Mouse (Mus musculus): ENCODE measurements around the gene Myo18a. TPM values are rescaled to one million over a fixed set of nuclear protein-coding genes. Genes with fewer than 3 reads are reported as not detected.

The Myo18a gene
- total RNA-seq, 2 experiments from 2014 or later = 228 to 270 TPM

GRCm38 (mm10) chr11:77836751-77837150 lies 73.7 kb downstream of the Myo18a start:
- DNase-seq = no peak

- no peak for DNase-seq
Observed at GRCm38 (mm10) chr11:77837856-77838255, 74.8 kb downstream of the Myo18a start.

- DNase-seq = no peak
Observed at GRCm38 (mm10) chr11:77840523-77841245, 77.6 kb downstream of the Myo18a start.

DNA sequence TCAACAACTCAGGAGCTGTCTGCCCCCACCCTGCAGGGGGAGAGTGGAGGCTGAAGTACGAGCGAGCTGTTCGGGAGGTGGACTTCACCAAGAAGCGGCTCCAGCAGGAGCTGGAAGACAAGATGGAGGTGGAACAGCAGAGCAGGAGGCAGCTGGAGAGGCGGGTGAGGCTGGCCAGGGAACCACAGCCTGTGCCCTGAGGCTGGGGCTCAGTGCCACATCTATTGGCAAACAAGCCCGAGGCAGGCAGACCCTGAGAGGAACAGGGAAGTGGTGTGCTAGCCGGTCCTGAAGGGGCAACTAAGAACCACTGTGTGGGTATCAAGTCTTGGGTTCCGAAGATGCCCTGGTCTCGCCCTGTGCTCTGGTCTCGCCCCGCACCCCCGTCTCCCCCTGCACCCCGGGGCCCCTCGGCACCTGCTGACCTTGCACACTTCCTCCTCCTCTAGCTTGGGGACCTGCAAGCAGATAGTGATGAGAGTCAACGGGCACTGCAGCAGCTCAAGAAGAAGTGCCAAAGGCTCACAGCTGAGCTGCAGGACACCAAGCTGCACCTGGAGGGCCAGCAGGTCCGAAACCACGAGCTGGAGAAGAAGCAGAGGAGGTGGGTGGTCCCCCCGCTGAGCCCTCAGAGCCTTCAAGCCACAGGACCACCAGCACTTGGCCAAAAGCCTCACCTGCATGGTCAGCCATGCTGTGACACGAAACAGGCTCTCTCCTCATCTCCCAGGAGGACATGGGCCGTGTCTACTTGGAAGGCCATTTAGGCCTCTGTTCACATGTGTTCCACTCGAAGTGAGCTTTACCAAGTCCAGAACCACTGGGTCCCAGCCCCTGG lies 80.2 kb downstream of the Myo18a start:
- DNase-seq = no peak

- no peak for DNase-seq
Observed at GRCm38 (mm10) chr11:77843906-77844200, 80.8 kb downstream of the Myo18a start.

DNA sequence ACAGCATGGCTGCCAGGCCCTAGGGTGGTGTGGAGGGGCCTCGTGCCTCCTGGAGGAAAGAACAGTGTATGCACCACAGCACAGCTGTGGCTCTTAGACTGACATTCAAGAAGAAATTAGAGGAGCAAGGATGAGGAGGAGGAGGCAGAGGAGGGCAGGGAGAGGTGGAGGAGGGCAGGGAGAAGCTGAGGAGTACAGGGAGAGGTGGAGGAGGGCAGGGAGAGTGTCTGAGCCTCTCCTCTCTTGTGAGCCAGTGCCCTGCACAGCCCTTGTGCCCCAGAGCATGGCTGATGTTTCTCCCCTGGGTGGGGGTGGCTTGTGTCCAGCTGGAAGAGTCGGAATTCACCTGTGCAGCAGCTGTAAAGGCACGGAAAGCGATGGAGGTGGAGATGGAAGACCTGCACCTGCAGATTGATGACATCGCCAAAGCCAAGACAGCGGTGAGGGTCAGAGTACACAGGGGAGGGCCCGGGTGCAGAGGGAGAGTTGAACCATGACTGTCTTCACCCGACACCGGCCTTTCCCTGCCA lies 84.6 kb downstream of the Myo18a start:
- no peak for DNase-seq

- no peak for DNase-seq
Observed at GRCm38 (mm10) chr11:77848131-77848530, 85.1 kb downstream of the Myo18a start.

DNA sequence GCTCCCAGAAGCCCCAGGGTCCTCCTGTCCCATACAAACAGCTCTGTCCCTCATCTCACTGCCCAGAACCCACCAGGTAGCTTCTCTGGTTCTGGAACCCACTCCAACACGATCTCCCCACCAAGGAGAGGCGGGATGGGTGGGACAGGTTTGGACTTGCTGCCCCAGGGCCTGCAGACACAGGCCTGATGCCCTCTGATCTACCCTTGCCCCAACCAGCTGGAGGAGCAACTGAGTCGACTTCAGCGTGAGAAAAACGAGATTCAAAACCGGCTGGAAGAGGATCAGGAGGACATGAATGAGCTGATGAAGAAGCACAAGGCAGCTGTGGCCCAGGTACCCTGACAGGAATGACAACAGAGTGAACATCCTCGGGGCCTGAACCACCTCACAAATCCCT lies 86.1 kb downstream of the Myo18a start:
- no peak for DNase-seq

- DNase-seq = peak; percentile 54 to 69
Observed at GRCm38 (mm10) chr11:77850401-77851244, 87.6 kb downstream of the Myo18a start.

GRCm38 (mm10) chr11:77851483-77852010 lies 88.5 kb downstream of the Myo18a start:
- DNase-seq = no peak

DNA sequence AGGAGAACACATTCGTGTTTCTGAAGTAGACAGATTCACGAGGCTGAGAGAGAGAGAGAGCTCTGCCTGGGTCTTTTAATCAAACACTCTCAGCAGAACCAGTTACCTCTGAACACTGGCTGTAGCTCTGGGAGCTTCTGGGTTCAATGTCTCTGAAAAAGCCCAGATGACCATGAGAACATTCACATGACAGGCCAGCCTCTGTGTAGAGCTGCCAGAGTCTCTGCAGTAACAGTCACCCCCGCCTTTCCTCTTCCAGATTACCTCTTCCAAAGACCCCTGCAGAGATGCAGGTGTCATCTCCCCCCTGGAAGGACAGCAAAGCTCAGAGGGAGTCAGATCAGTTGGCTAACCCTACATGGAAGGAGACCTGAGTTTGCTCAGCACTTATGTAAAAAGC lies 89.1 kb downstream of the Myo18a start:
- no peak for DNase-seq

GRCm38 (mm10) chr11:77852941-77853668 lies 90.1 kb downstream of the Myo18a start:
- DNase-seq = peak in 1 of 2 experiments; percentile 18

DNA sequence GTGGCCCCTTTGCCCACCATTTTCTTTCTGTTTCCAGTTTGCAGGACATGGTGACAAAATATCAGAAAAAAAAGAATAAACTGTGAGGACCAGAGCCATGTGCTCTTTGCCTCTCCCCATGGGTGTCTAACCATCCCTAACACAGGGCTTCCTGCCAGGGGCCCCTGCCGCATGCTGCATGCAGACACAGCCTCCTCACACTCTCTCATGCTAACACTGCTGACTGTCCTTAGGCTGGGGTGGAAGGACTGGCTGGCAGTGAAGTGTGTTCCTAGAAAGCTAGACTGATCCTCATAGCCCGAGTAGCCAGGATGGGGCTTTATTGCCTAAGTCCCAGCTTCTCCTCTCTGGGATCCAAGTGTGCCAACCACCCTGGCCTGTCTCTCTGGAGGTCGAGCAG lies 91.6 kb downstream of the Myo18a start:
- DNase-seq = no peak

DNA sequence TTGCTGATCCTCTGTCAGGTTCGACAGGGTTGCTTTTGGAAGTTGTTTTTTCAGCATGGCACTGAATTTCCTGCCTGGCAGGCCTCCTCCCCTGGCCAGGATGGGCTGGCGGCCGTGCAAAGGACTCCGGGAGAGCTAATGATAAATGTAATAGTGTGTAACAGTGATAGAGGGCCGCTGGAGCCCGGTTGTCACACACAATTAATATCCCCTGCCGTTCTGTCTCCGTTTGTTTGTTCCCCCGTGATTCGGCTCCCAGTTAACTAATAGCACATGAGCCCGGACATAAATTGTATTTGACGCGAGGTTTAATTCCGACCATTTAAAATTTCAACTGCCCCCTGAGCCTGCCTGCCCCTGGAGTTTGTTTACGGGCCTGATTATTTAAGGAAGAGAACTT lies 92.3 kb downstream of the Myo18a start:
- DNase-seq = no peak

GRCm38 (mm10) chr11:77857089-77857488 lies 94.0 kb downstream of the Myo18a start:
- DNase-seq = no peak

GRCm38 (mm10) chr11:77858589-77858988 lies 95.5 kb downstream of the Myo18a start:
- no peak for DNase-seq

DNA sequence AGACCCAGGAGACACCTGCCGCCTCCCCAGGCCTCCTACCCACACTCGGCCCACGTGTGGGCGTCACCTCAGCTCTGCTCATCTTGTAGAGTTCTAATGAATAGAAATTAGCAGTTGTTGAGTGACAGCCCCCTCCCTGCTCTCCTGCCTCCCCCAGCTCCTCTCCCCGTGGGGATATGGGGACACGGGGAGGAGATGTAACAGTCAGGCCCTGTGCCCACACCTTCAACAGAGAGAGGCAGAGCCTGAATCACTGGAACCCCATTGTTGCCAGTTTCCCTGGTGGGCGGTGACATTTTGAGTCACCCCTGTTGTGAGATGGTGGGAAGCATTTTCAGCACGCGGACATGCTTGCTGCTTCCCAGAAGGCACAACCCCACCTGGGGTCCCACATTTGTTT lies 97.9 kb downstream of the Myo18a start:
- DNase-seq = no peak

DNA sequence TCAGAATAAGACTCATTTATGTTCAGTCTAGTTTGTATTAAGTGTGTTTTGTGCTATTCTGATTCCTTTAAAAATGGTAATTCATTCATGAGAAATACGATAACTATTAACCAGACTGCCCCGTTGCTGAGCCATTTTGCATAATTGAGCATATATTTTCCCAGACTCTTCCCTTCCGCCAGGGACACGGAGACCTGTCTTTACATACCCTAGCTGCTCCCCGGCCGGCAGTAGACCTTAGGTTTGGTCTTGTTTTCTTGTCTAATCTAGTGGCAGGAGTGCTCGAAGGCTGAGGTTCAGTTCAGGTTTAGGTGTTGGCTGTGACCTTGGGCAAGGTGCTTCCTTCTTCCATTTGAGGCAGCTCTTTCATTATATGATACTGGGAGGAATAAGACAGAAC lies 99.8 kb downstream of the Myo18a start:
- DNase-seq = no peak

GRCm38 (mm10) chr11:77864771-77865170 lies 101.7 kb downstream of the Myo18a start:
- no peak for DNase-seq

- no peak for DNase-seq
Observed at GRCm38 (mm10) chr11:77867419-77868083, 104.5 kb downstream of the Myo18a start.

GRCm38 (mm10) chr11:77871436-77871835 lies 108.4 kb downstream of the Myo18a start:
- DNase-seq = peak in 1 of 2 experiments; percentile 21
